Mouse (Mus musculus): Measurements from ENCODE around the gene Prkd3. TPM values are rescaled to one million over a fixed set of nuclear protein-coding genes. Genes with fewer than 3 reads are reported as not detected.

The Prkd3 gene
- polyA plus RNA-seq (2015; fragmentation: Nextera tagmentation; extraction: Ambion mirVana), result 32.9 and 35.7 TPM in 2 replicates

GRCm38 (mm10) chr17:79020208-79020983 is at the start of gene Prkd3:
Gene Prkd3, minus strand, starts transcription at chr17:79020816.
- Histone ChIP-seq H3K4me2 (ENCODE audit: low read depth, low read length) (peak within 1 kb of the TSS; percentile 67), H3K27ac (ENCODE audit: low read length) (peak within 1 kb of the TSS; percentile 89), H3K4me1 (ENCODE audit: control insufficient read depth, insufficient read depth, low read length) (peaks cover 7% of the 10 kb centered on the region), H3K9me3 (replicated peaks; ENCODE audit: control insufficient read depth, low read length) (no peaks in the 10 kb centered on the region), H3K9ac (ENCODE audit: low read length) (peak within 1 kb of the TSS; percentile 95), H3K27me3 (ENCODE audit: control insufficient read depth, insufficient read depth, low read length) (no peaks in the 10 kb centered on the region), H3K36me3 (ENCODE audit: control insufficient read depth, insufficient read depth, low read length) (no peaks in the 10 kb centered on the region), H3K4me3 (replicated peaks; ENCODE audit: low read length) (peak within 1 kb of the TSS; percentile 83)
- WGBS, result under 1% methylated on average over 108 of the region's 113 CpGs
- ATAC-seq (ENCODE audit: insufficient read depth, low FRiP score), result peak; percentile 95

GRCm38 (mm10) chr17:79069766-79070480 is 49.3 kb upstream of the Prkd3 start:
- Histone ChIP-seq H3K9me3 (replicated peaks; ENCODE audit: control insufficient read depth, low read length) (no peaks in the 10 kb centered on the region), H3K4me3 (replicated peaks; ENCODE audit: low read length) (no peak overlapping the region), H3K4me2 (ENCODE audit: low read depth, low read length) (no peak overlapping the region), H3K36me3 (ENCODE audit: control insufficient read depth, insufficient read depth, low read length) (no peaks in the 10 kb centered on the region), H3K4me1 (ENCODE audit: control insufficient read depth, insufficient read depth, low read length) (no peaks in the 10 kb centered on the region), H3K27me3 (ENCODE audit: control insufficient read depth, insufficient read depth, low read length) (no peaks in the 10 kb centered on the region), H3K9ac (ENCODE audit: low read length) (no peak overlapping the region), H3K27ac (ENCODE audit: low read length) (peak overlapping the region; percentile 34; the same call in 1 of the 2 replicates)
- 71% methylated on average over 14 of the region's 14 CpGs for WGBS
- no peak for ATAC-seq (ENCODE audit: insufficient read depth, low FRiP score)

GRCm38 (mm10) chr17:79069019-79069418 is 48.4 kb upstream of the Prkd3 start:
- H3K9me3 ChIP-seq (replicated peaks; ENCODE audit: control insufficient read depth, low read length), result no peaks in the 10 kb centered on the region
- peak; percentile 87 for ATAC-seq (ENCODE audit: insufficient read depth, low FRiP score)
- H3K27ac ChIP-seq (ENCODE audit: low read length), result peak overlapping the region; percentile 34; the same call in 1 of the 2 replicates
- WGBS, result 27% methylated on average over 4 of the region's 4 CpGs
- H3K4me1 ChIP-seq (ENCODE audit: control insufficient read depth, insufficient read depth, low read length), result no peaks in the 10 kb centered on the region
- H3K9ac ChIP-seq (ENCODE audit: low read length), result no peak overlapping the region
- H3K36me3 ChIP-seq (ENCODE audit: control insufficient read depth, insufficient read depth, low read length), result no peaks in the 10 kb centered on the region
- no peaks in the 10 kb centered on the region for H3K27me3 ChIP-seq (ENCODE audit: control insufficient read depth, insufficient read depth, low read length)
- H3K4me2 ChIP-seq (ENCODE audit: low read depth, low read length), result no peak overlapping the region
- H3K4me3 ChIP-seq (replicated peaks; ENCODE audit: low read length), result no peak overlapping the region

- Histone ChIP-seq H3K4me2 (ENCODE audit: low read depth, low read length) (no peak overlapping the region), H3K9ac (ENCODE audit: low read length) (no peak overlapping the region), H3K27me3 (ENCODE audit: control insufficient read depth, insufficient read depth, low read length) (no peaks in the 10 kb centered on the region), H3K4me3 (replicated peaks; ENCODE audit: low read length) (no peak overlapping the region), H3K36me3 (ENCODE audit: control insufficient read depth, insufficient read depth, low read length) (no peaks in the 10 kb centered on the region), H3K4me1 (ENCODE audit: control insufficient read depth, insufficient read depth, low read length) (no peaks in the 10 kb centered on the region), H3K27ac (ENCODE audit: low read length) (peak overlapping the region; percentile 34; the same call in 1 of the 2 replicates), H3K9me3 (replicated peaks; ENCODE audit: control insufficient read depth, low read length) (no peaks in the 10 kb centered on the region)
- no peak for ATAC-seq (ENCODE audit: insufficient read depth, low FRiP score)
- WGBS, result 55% methylated on average over 7 of the region's 7 CpGs
These were observed 48.0 kb upstream of the Prkd3 start for GRCm38 (mm10) chr17:79068581-79068980.

GRCm38 (mm10) chr17:79064250-79064649 is 43.6 kb upstream of the Prkd3 start:
- ATAC-seq (ENCODE audit: insufficient read depth, low FRiP score), result no peak
- no peaks in the 10 kb centered on the region for H3K4me1 ChIP-seq (ENCODE audit: control insufficient read depth, insufficient read depth, low read length)

GRCm38 (mm10) chr17:79060221-79060620 is 39.6 kb upstream of the Prkd3 start:
- no peaks in the 10 kb centered on the region for H3K27me3 ChIP-seq (ENCODE audit: control insufficient read depth, insufficient read depth, low read length)
- no peak overlapping the region for H3K9ac ChIP-seq (ENCODE audit: low read length)
- H3K4me1 ChIP-seq (ENCODE audit: control insufficient read depth, insufficient read depth, low read length), result no peaks in the 10 kb centered on the region
- no peak for ATAC-seq (ENCODE audit: insufficient read depth, low FRiP score)
- WGBS, result 56% methylated on average over 5 of the region's 5 CpGs
- no peak overlapping the region for H3K4me2 ChIP-seq (ENCODE audit: low read depth, low read length)
- H3K36me3 ChIP-seq (ENCODE audit: control insufficient read depth, insufficient read depth, low read length), result no peaks in the 10 kb centered on the region
- H3K27ac ChIP-seq (ENCODE audit: low read length), result no peak overlapping the region
- H3K9me3 ChIP-seq (replicated peaks; ENCODE audit: control insufficient read depth, low read length), result no peaks in the 10 kb centered on the region
- no peak overlapping the region for H3K4me3 ChIP-seq (replicated peaks; ENCODE audit: low read length)

More at GRCm38 (mm10) chr17:79064250-79064649, 43.6 kb upstream of the Prkd3 start:
- no peak overlapping the region for H3K27ac ChIP-seq (ENCODE audit: low read length)
- H3K27me3 ChIP-seq (ENCODE audit: control insufficient read depth, insufficient read depth, low read length), result no peaks in the 10 kb centered on the region
- no peak overlapping the region for H3K4me2 ChIP-seq (ENCODE audit: low read depth, low read length)
- no peaks in the 10 kb centered on the region for H3K36me3 ChIP-seq (ENCODE audit: control insufficient read depth, insufficient read depth, low read length)
- no peak overlapping the region for H3K4me3 ChIP-seq (replicated peaks; ENCODE audit: low read length)
- no peak overlapping the region for H3K9ac ChIP-seq (ENCODE audit: low read length)
- 68% methylated on average over 1 of the region's 1 CpGs for WGBS
- H3K9me3 ChIP-seq (replicated peaks; ENCODE audit: control insufficient read depth, low read length), result no peaks in the 10 kb centered on the region

GRCm38 (mm10) chr17:79058271-79058670 is 37.7 kb upstream of the Prkd3 start:
- no peak overlapping the region for H3K27ac ChIP-seq (ENCODE audit: low read length)
- H3K4me1 ChIP-seq (ENCODE audit: control insufficient read depth, insufficient read depth, low read length), result no peaks in the 10 kb centered on the region
- no peak for ATAC-seq (ENCODE audit: insufficient read depth, low FRiP score)
- H3K27me3 ChIP-seq (ENCODE audit: control insufficient read depth, insufficient read depth, low read length), result peaks cover 3% of the 10 kb centered on the region
- no peaks in the 10 kb centered on the region for H3K36me3 ChIP-seq (ENCODE audit: control insufficient read depth, insufficient read depth, low read length)
- 54% methylated on average over 6 of the region's 6 CpGs for WGBS
- no peak overlapping the region for H3K4me2 ChIP-seq (ENCODE audit: low read depth, low read length)
- H3K4me3 ChIP-seq (replicated peaks; ENCODE audit: low read length), result no peak overlapping the region
- no peaks in the 10 kb centered on the region for H3K9me3 ChIP-seq (replicated peaks; ENCODE audit: control insufficient read depth, low read length)
- H3K9ac ChIP-seq (ENCODE audit: low read length), result no peak overlapping the region

GRCm38 (mm10) chr17:79052088-79052812 is 31.6 kb upstream of the Prkd3 start:
- no peak overlapping the region for H3K27ac ChIP-seq (ENCODE audit: low read length)
- H3K4me1 ChIP-seq (ENCODE audit: control insufficient read depth, insufficient read depth, low read length), result no peaks in the 10 kb centered on the region
- WGBS, result under 1% methylated on average over 45 of the region's 45 CpGs

More at GRCm38 (mm10) chr17:79052088-79052812, 31.6 kb upstream of the Prkd3 start:
- ATAC-seq (ENCODE audit: insufficient read depth, low FRiP score), result peak; percentile 82; the same call in 1 of the 2 replicates
- H3K4me2 ChIP-seq (ENCODE audit: low read depth, low read length), result peak overlapping the region; percentile 99
- no peaks in the 10 kb centered on the region for H3K9me3 ChIP-seq (replicated peaks; ENCODE audit: control insufficient read depth, low read length)
- H3K27me3 ChIP-seq (ENCODE audit: control insufficient read depth, insufficient read depth, low read length), result peaks cover 7% of the 10 kb centered on the region
- H3K36me3 ChIP-seq (ENCODE audit: control insufficient read depth, insufficient read depth, low read length), result no peaks in the 10 kb centered on the region
- peak overlapping the region; percentile 60 for H3K4me3 ChIP-seq (replicated peaks; ENCODE audit: low read length)
- H3K9ac ChIP-seq (ENCODE audit: low read length), result peak overlapping the region; percentile 68

All from stomach, embryonic 16.5 days (tissue).